Mouse (Mus musculus) megakaryocyte-erythroid progenitor cell, adult 5-6 weeks (primary cell): ENCODE measurements around the gene Dnajc12. TPM values are rescaled to one million over a fixed set of nuclear protein-coding genes. Genes with fewer than 3 reads are reported as not detected.
"Not testable (repeated sequence)": the region's sequence is repeated elsewhere in the genome, so short reads cannot be mapped to it uniquely, and the experiment has no call there.

Experiments used
- ATAC-seq: replicated peaks from 2 replicates; pipeline ENCODE4 v1.8.0; 2016; ENCODE audit warnings: mild to moderate bottlenecking, inconsistent platforms; ENCODE audit not compliant: severe bottlenecking, poor library complexity, low FRiP score, low TSS enrichment
- total RNA-seq, 2 experiments: library from RNA; stranded (forward) in 1 of 2; stranded (reverse) in 1 of 2; fragments of 200-1000, 215-1000 nt in 1 of 2; fragments of >200 nt in 1 of 2; fragmentation: Nextera tagmentation in 1 of 2; gene quantifications; 2 replicates each; pipeline ENCODE4 v1.2.3; 2014 to 2017

Dnajc12 gene
- total RNA-seq (2014; fragmentation: Nextera tagmentation) = 0.68 and 1.0 TPM in 2 replicates
- total RNA-seq (2017) = 2.5 and 2.8 TPM in 2 replicates

DNA sequence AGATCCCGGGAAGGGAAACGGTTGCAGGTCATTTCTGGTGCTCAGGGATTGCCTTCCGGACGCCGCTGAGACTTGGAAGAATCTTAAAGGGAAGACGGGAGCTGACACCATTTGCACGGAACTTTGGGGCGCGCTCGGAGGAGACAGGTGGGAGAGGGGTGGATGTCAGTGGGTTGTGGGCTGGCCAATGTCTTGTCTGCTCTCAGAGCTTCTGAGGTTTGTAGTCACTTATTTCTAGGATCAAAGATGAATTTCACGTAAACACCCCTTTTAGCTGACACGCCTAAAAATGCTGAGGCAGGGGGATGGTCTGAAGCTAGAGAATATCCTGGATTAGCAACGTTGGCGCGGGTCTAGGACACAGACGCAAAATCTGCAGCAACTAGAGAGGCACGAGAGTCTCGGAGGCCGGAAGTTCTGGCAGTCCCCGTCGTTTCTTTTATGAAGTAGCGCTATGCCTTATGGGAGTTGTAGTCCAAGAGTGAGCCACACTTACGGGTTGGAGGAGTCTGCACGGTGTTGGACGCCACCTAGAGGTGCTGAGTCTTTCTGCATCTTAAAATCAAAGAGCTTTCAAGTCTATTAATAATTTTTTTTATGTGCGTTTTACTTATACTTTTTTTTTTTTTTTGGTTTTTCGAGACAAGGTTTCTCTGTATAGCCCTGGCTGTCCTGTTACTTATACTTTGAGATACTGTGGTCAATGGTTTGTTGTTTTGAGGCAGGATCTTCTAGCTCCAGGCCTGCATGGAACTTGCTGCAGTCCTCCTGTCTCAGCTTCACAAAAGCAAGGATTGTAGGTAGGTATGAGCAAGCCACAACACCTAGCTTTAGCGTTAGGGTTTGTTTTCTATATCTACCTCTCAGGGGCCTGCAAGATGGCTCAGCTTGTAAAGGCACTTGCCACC lies at the start of gene Dnajc12:
Gene Dnajc12, plus strand, starts transcription at position 72 of the 908 bp plus-strand sequence.
- ATAC-seq = peak; percentile 94

- ATAC-seq = no peak
Observed at GRCm38 (mm10) chr10:63336901-63337300, 45.3 kb upstream of the Dnajc12 start.

- ATAC-seq = no peak
Observed at GRCm38 (mm10) chr10:63337326-63337725, 44.9 kb upstream of the Dnajc12 start.

GRCm38 (mm10) chr10:63337951-63338836 lies 44.0 kb upstream of the Dnajc12 start:
- ATAC-seq = peak; percentile 13; the same call in 1 of the 2 replicates

DNA sequence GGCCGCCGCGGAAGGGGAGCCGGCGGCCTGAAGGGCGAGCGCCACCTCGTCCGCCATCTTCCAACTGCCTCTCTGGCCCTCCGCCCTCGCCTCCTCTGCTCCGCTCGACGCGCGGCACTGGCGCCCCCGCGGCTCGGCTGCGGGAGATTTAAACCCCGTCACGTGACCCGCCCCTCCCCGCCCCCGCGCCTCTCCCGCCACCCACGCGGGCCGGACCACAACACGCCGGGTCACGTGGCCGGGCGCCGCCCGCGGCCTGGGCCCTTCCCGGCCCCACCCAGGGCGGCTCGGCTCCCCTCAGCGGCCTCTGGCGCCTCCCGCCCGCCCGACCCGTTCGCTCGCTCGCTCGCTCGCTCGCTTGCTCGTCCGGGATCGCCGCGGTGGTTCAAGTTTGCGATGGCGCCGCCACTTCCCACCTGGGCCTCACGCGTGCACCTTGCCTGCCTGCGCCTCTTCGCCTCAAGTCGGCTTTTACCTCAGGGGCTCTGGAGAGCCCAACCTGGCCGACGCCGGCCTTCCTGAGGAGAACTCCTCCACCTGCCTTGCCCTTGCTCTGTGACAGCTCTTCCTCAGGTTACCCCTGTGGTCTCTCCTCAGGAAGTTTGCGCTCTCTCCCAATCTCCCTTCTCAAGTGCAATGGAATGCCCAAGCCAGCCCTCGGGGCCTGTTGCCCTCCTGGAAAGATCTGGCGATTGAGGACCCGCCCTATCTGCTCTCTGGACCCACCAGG lies 43.2 kb upstream of the Dnajc12 start:
- peak; percentile 77 for ATAC-seq

DNA sequence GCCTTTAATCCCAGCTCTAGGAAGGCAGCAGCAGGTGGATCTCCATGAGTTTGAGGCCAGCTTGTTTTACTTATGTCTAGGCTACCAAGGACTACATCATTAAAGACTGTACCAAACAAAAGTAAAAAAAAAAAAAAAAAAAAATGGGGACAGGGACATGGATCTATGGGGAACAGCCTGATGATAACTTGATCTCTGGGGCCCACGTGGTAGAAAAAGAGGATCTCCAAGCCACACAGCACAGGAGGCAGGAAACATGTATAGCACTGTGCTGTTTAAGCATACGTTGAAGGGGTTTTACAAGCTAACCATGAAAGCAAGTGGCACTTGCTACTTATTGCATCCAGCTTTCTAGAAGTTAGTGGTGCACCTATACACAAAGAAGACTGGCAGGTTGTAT lies 40.9 kb upstream of the Dnajc12 start:
- no peak for ATAC-seq

DNA sequence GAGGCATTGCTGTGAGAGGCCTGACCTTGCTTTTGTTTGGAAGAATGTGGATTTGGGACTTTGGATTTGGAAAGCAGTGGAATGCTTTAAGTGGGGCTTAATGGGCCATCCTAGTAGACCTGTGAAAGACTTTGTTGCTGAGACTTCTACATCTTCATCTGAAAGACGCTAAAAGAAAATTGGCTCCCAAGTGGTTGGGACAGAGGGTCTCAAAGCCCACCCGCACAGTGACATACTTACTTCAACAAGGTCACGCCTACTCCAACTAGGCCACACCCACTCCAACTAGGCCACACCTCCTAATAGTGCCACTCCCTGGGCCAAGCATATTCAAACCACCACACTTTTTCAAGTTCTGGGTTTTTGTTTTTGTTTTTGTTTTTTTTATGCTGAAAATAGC lies 37.5 kb upstream of the Dnajc12 start:
- ATAC-seq = no peak

DNA sequence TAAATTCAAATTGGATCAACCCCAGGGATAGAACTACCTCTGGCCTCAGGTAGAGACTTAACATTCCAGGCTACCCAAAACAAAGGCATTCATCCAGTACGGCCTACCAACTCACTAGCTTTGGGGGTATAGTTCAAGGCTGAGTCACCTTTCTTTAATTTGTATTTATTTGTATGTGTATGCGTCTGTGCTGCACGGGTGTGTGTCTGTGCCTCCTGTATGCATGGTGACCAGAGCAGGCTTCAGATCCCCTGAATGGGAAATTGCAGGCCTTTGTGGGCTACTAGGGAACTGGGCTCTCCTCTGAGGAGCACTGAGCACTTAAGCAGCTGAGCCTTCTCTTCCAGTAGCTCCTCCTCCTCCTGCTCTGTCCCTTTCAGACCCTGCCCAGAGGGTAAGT lies 34.0 kb upstream of the Dnajc12 start:
- no peak for ATAC-seq

DNA sequence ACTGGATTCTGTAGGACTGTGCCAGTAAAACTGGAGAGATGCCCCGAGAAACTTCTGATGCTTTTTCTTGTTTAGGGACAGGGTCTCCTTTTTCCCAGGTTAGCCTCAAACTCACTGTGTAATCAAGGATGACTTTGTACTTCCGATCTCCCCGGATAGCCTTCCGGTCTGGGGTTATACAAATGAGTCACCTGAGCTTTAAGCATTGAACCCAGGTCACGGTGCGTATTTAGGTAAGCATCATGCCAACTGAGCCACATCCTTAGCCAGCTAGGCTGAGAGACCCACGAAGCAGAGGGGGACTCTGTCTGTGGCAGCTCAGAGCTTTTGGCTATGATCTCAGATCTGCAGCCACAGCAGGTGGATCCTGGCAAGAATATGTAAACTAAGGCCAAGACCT lies 31.6 kb upstream of the Dnajc12 start:
- no peak for ATAC-seq

DNA sequence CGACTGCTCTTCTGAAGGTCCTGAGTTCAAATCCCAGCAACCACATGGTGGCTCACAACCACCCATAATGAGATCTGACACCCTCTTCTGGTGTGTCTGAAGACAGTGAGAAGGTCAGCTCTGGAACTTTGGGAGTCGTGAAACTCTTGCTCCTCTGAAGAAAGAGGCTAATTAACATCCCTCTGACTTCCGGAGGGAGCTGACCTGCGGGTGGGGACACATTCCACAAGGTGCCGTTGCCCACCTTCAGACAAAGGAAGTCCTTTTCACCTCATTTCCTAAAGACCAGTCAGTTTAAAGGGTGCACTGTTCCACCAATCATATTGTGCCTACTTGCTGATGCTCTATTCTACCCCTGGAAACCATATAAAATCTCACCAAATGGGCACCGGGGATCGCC lies 31.1 kb upstream of the Dnajc12 start:
- not testable (repeated sequence) for ATAC-seq

DNA sequence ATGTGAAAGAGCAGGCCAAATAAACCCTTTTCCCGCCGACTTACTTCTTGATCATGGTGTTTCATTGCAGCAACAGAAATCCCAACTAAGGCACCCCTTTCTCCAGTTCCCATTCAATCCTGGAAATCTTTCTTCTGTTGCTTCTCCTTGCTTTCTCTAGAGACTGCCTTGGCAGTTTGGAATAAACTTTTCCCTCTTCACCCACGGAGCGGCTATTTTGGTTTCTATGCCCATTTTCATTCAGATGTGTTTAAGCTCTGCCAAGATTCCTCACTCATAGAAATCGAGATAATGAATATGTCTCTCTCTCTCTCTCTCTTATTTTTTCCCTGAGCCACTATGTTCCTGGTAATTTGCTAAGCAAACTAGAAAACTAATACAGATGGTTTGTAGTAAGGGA lies 30.1 kb upstream of the Dnajc12 start:
- ATAC-seq = no peak

GRCm38 (mm10) chr10:63360502-63360901 lies 21.7 kb upstream of the Dnajc12 start:
- no peak for ATAC-seq

GRCm38 (mm10) chr10:63365918-63366455 lies 16.3 kb upstream of the Dnajc12 start:
- ATAC-seq = no peak

DNA sequence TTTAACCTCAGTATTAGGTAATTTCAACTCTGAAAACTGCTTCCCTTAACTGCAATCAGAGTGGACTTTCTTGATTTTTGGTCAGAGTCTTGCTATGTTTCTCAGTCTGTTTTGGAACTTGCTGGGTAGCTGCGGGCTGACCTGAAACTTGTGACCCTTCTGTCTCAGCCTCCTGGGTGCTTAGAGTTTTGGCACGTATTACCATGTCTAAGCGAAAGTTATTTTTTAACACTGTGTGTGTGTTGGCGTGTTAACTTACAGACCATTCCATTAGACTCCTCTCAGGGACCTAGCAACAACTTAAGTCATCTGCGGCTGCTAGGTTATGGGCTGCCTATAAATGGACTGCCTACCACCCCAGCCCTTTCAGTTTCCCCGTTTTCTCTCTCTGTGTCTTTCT lies 14.9 kb upstream of the Dnajc12 start:
- no peak for ATAC-seq

DNA sequence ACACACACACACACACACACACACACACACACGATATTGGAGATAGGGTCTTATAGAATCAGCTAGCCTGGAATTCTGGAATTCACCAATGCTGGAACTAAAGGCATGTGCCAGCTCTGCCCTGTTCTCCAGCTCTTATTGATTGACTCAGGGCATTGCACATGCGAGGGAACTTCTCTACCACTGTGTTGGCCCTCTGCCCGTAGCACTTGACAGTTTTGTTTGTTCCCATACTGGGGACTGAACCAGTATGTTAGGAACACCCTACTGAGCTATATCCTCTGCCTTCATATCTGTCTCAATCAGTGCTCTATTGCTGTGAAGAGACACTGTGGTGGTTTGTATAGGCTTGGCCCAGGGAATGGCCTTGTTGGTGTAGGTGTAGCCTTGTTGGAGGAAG lies 14.2 kb upstream of the Dnajc12 start:
- ATAC-seq = no peak

GRCm38 (mm10) chr10:63376303-63376702 lies 5.9 kb upstream of the Dnajc12 start:
- ATAC-seq = no peak

DNA sequence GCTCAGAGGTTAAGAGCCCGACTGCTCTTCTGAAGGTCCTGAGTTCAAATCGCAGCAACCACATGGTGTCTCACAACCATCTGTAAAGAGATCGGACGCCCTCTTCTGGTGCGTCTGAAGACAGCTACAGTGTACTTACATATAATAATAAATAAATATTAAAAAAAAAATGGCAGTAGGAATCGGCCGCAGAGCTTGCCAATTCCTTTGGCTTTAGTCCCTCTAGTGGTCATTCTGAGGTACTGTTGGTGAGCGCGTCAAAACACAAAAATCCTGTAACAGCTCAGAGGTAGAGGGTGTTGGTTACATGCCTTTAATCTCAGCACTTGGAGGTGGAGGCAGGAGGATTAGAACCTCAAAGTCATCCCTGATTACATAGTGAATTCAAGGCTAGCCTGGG lies 4.8 kb upstream of the Dnajc12 start:
- peak; percentile 57 for ATAC-seq

- no peak for ATAC-seq
Observed at GRCm38 (mm10) chr10:63378948-63379680, 3.1 kb upstream of the Dnajc12 start.
